In the genomic region with DNA sequence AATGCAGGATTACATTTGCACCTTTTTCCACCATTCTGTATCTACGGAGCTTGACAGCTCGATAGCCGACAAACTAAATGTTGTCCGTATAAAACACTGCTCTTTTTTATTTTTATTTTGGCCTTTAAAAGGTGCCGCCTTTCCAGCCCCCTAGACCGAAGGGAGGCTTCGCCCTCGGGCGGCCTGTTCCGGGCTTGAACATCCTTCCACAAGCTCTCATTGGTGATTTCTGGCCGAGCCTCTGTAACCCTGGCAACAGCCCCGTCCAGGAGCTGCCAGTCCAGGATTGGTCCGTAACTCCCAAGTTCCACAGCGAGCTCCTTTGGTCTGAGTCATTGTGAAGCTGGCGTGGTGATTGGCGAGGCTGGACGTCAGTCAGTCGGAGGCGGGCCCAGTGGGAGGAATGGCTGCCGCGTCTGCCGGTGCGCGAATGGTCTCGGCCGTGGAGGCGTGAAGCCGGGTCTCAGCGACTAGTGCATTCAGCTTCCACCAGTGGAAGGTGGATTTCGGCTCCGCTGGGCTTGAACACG, we compare ENCODE assay signal across 8 mouse cellular contexts. TPM values are rescaled to one million over a fixed set of nuclear protein-coding genes. Genes with fewer than 3 reads are reported as not detected.
A peak's percentile ranks its signal among the peaks of the same experiment; 100 is the strongest.
DNase-seq lines count a peak whose midpoint lies in the region; ATAC-seq lines count a peak whose summit lies in the region.

A gene (plus strand): TSS at position 51 of the 530 bp plus-strand sequence.

- peaks cover 12% of the 10 kb centered on the region for H3K4me1 ChIP-seq in heart, embryonic 10.5 days
- H3K4me1 ChIP-seq in kidney, embryonic 15.5 days, result peaks cover 21% of the 10 kb centered on the region

- H3K4me2 ChIP-seq in kidney, embryonic 15.5 days, result peak within 1 kb of the TSS; percentile 57

- peak; percentile 95 for ATAC-seq in erythroblast, adult 5-6 weeks (replicated peaks; ENCODE audit: low FRiP score, poor library complexity, severe bottlenecking)
- ATAC-seq in kidney, embryonic 15.5 days (replicated peaks; ENCODE audit: low FRiP score), result peak; percentile 99
- peak; percentile 96 for ATAC-seq in monocyte, adult 5-6 weeks (replicated peaks; ENCODE audit: insufficient number of reproducible peaks, low FRiP score, low TSS enrichment, poor library complexity, severe bottlenecking)

- H3K27me3 ChIP-seq in heart, embryonic 10.5 days (ENCODE audit: insufficient read depth, poor library complexity, severe bottlenecking), result no peaks in the 10 kb centered on the region
- no peaks in the 10 kb centered on the region for H3K27me3 ChIP-seq in kidney, embryonic 15.5 days

- DNase-seq in B cell, adult 2 months, result peak; percentile 99 to 100
- peak; percentile 100 for DNase-seq in brain, adult 2 months (ENCODE audit: low read depth, low spot score)
- DNase-seq in heart, embryonic 10.5 days (ENCODE audit: low spot score), result peak; percentile 100
- peak; percentile 99 for DNase-seq in liver
- peak; percentile 100 for DNase-seq in spleen, postnatal 4 days (ENCODE audit: low spot score in 2 of 2)

- peak within 1 kb of the TSS; percentile 90 for H3K27ac ChIP-seq in heart, embryonic 10.5 days
- peak within 1 kb of the TSS; percentile 86 for H3K27ac ChIP-seq in kidney, embryonic 15.5 days

- H3K9me3 ChIP-seq in heart, embryonic 10.5 days, result no peaks in the 10 kb centered on the region
- H3K9me3 ChIP-seq in kidney, embryonic 15.5 days (replicated peaks), result no peaks in the 10 kb centered on the region

- H3K9ac ChIP-seq in kidney, embryonic 15.5 days, result peak within 1 kb of the TSS; percentile 61

- peak within 1 kb of the TSS; percentile 87 for H3K4me3 ChIP-seq in heart, embryonic 10.5 days
- peak within 1 kb of the TSS; percentile 87 for H3K4me3 ChIP-seq in kidney, embryonic 15.5 days (replicated peaks)

- WGBS in heart, embryonic 10.5 days, result 1% methylated on average over 32 of the region's 32 CpGs
- under 1% methylated on average over 32 of the region's 32 CpGs for WGBS in kidney, embryonic 15.5 days

- peaks cover 51% of the 10 kb centered on the region for H3K36me3 ChIP-seq in heart, embryonic 10.5 days
- H3K36me3 ChIP-seq in kidney, embryonic 15.5 days, result peaks cover 48% of the 10 kb centered on the region

RNA-seq across cellular contexts. Expression of the gene that starts here (rescaled TPM):
- 1.5 and 2.1 TPM in 2 replicates for total RNA-seq in erythroblast, adult 5-6 weeks (2015; ENCODE audit: low replicate concordance)
- 0.60 and 1.1 TPM in 2 replicates for total RNA-seq in erythroblast, adult 5-6 weeks (2017; ENCODE audit: low replicate concordance)
- 13.7 and 14.3 TPM in 2 replicates for polyA plus RNA-seq in heart, embryonic 10.5 days (2016; fragmentation: Nextera tagmentation; extraction: Ambion mirVana)
- polyA plus RNA-seq in kidney, embryonic 15.5 days (2015; fragmentation: Nextera tagmentation; extraction: Ambion mirVana), result 18.4 and 19.8 TPM in 2 replicates
- 0.67 to 1.8 TPM (median 1.7 TPM) in 3 replicates for total RNA-seq in monocyte, adult 5-6 weeks (2017)

Comparison
In these comparisons a context has a peak if more than half of its experiments do, and no peak if none do; other contexts are left out.
1. Peak in every context shown above with its lines: DNase-seq, ATAC-seq, H3K4me3 ChIP-seq and H3K27ac ChIP-seq.